Mouse (Mus musculus): ENCODE measurements around the gene Map3k15. TPM values are rescaled to one million over a fixed set of nuclear protein-coding genes. Genes with fewer than 3 reads are reported as not detected.
A peak's percentile ranks its signal among the peaks of the same experiment; 100 is the strongest.

The Map3k15 gene
- polyA plus RNA-seq, 1 experiment: 1.9 TPM

DNA sequence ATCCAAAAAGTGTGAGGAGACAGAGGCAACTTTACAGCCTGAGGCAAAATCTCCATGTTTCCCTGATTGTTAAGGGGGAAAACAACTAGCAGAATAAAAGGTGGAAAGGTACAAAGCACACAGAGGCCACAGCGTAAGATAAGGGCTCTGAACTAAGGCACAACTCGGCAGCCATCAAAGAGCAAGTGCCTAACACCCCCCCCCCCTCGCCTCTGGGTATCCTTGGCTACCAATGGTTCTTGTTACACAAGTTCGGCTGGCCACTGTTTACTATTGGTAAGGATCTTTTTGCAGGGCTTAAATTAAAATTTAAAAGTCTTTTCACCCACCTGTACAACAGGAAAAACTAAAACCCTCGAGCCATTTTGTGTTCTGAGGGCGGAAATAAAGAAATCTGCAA, 147.5 kb downstream of the Map3k15 start:
- no peak for DNase-seq (ENCODE audit: low spot score)

DNA sequence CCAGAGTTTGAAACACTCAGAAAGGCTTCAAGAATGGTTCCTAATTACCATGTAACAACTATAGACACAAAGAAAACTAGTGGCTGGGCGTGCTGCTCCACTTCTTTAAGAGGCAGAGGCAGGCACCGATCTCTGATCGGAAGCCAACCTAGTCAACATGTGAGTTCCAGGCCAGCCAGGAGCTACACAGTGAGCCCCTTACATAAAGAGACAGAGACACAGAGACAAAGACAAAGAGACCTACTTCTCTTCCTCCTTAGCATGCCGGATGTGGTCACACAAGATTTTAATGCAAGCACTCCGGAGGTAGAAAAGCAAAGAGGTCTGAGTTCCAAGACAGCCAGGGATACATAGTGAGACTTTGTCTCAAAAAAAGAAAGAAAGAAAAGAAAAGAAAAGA, 147.9 kb downstream of the Map3k15 start:
- DNase-seq (ENCODE audit: low spot score): no peak

DNA sequence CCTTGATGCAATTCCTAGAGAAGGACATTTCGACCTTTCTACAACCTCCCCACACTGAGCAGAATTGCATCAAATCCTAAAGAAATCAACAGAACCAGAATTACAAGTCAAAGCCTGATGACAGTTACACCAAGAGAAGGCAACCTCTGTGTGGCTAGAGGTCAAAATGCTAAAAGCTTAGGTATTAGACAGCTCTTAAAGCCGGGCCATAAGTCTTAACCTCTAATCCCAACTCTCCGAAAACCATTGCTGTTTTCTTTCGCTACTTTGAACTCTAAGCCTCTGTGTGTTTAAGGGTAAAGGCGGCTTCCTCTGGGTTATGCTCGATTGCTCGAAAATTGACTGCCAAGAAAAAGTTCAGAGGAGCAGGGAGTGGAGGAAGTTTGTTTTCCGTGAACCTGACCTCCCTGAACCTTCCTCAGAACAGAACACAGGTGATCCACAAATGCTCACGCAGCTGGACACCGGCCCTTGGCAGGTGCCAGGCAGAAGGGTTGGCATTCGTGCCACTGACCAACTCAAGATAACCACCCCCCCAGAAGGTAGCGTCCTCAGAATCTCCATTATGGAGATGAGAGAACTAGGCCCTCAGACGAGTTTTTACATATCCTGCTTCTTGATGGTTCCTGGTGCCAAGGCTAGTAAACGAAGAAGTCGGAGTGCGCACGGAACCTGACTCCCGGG, 149.1 kb downstream of the Map3k15 start:
- DNase-seq (ENCODE audit: low spot score): no peak

DNA sequence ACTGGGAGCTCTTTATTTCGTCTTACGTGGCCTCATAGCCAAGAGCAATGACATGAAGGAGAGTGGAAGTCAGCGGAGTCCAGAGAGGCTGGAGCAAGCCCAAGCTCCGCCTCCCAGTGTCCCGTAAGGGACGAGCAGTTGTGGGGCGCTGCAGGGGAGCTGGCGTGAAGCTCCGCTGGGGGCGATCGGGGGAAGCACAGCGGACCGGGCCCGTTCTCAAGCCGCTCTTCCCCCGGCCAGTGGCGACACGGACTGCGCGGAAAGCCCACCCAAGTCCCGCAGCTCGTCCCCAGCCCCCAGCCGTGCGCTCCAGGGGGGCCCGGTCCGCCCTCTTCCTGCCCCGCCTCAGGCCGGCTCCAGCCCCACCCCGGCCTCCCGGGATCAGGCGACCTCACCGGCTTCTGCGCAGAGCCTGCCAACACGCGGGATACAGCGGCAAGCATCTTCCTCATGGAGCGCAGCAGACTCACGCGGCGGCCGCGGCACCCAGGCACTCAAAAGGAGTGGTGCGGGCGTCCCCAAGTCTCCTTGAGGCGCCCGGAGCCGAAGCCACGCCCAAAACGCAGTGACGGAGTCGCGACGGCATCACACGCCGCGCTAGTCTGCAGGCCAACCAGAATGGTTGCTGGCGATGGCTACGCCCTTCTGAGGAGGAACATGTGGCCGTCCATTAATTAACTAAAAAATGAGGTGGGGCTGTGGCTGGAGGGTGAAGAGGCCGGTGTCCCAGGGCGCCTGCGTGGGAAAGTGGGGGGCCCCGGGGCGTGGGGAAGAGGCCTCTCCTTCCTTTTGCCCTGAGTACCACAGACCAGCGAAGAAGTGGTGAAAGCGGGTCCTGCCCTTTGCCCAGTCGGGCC, 149.9 kb downstream of the Map3k15 start, which contains the start of gene Pdha1:
Gene Pdha1 (minus strand): TSS at position 553 of the 857 bp plus-strand sequence.
- peak; percentile 74 for DNase-seq (ENCODE audit: low spot score)

DNA sequence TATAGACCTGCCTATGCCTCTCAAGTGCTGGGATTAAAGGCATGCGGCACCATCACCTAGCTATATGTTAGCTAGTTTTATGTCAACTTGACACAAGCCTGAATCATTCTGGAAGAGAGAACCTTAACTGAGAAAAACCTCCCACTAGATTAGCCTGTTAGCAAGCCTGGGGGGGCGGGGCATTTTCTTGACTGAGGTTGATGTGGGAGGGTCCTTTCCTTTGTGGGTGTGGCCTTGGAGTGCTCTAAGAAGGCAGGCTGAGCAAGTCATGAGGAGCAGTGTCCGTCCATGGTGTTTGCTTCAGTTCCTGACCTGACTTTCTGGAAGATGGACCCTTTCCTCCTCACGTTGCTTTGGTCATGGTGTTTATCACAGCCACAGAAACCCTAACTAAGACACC, 158.6 kb downstream of the Map3k15 start:
- no peak for DNase-seq (ENCODE audit: low spot score)

DNA sequence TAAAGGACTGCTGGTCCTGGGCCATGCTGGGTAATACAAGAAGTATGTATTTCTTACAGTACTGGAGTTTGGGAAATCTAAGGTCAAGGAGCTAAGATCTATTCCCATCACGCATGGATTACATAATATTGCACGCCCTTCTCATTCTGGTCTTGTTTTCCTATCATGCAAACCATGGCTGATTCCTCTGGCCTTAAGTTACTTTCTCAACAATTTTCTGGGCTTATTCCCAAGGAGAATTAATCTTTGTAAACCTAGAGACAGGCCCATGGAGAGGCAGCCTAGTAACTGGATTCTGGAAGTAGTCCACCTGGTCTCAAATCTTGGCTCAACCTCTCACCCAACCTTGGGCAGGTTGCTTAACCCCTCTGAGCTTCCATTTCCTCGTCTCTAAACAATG, 159.2 kb downstream of the Map3k15 start:
- DNase-seq (ENCODE audit: low spot score): no peak

DNA sequence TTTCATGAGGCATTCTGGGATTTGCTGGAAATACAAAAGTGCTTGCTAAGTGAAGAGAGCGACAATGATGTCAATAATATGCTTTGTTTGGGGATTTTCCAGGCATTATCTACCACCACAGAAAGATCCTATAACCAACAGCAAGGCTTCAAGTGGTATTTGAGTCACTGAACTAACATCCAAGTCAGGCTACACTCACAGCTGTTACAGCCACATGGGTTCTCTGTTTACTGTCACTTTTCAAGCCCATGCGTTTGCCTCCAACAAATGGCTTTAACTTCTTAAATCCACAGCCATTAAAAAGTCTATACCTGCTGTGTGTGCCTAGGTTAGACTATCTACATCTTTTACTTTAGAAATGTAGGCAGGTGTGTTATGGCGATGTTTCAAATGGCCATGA, 160.6 kb downstream of the Map3k15 start:
- DNase-seq (ENCODE audit: low spot score): no peak

DNA sequence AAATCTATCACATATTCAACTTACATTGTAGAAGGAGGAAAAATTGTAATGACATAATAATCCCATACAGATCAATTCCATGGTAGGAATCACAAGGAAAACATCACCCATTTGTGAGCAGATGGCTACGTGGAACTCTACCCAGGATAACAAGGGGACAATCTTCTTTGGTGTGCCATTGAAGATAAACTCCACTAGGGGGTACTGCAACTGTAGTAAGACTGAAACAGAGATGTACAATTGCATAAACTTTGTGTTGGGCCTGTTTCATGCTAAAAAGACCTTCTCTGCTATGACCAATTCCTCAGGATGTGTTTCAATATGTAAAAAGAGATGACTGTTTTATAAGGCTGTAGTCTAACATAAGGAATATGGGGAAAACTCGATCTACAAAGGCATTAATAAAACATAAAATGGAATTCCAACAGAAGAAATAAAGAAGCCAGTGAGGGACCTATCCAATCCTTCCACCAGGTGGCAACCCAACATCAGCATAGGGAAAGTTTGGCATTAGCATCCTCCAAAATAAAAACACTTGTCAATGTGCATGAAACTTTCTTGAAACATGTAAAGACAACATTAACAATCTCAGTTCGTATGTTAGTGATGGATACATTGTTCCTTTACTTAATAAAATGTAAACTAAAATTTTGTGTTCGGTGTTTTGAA, 165.0 kb downstream of the Map3k15 start:
- DNase-seq (ENCODE audit: low spot score): no peak

DNA sequence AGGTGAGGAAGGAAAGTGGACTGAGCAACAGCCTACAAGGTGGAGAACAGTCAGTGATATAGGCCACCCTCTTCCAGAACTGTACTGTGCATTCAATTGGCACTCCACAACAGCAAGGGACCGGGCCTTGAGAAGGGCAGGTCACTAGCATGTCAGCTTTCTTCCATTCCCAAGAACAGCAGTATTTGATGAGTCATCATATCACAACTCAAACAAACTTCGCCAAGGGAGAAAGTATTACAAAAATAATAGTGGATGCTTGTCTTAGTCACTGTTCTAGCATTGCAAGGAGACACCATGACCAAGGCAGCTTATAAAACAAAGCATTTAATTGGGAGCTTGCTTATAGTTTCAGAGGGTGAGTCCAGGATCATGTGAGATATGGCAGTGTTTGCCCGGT, 176.0 kb downstream of the Map3k15 start:
- no peak for DNase-seq (ENCODE audit: low spot score)

DNA sequence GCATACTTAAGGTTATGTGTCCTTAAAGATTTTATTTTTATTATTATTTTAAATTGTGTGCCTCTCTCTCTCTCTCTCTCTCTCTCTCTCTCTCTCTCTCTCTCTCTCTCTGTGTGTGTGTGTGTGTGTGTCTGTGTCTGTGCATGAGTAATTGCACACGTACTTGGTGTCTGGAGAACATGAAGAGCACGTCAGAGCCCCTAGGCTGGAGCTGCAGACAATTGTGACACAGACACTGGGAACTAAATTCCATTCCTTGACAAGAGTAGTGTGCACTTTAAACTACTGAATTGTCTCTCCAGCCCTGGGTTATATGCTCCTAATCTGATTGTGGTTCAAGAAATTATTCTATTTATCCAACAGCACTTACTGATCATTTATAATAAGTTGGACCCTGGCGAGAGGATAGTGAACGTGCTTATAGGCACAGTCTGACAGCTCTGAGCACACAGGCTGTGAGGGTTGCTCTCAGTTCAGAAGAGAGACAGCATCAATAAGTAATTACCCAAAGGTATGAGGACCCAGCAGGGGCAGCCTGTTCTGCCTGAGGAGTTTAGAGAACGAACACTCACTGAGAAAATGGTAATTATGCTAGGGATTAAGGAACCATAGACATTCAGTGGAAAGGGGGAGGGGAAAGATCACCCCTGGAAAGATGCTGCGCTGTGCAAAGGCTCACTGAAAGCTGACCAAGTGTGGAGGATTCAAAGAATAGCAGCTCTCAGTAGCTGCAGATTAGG, 178.2 kb downstream of the Map3k15 start:
- DNase-seq (ENCODE audit: low spot score): no peak

DNA sequence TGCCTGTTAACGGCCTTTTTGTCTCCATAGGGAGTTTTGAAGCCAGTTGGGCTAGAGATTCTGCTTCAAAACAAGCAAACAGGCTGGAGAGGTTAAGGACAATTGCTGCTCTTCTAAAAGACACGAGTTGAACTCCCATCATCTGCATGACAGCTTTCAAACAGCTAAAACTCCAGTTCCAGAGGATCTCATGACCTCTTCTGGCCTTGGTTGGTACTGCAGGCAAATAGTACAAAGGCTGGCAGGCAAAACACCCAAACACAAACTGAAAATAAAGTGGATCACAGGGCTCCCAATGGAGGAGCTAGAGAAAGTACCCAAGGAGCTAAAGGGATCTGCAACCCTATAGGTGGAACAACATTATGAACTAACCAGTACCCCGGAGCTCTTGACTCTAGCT, 181.9 kb downstream of the Map3k15 start:
- no peak for DNase-seq (ENCODE audit: low spot score)

Other genes with a start within 250 kb of the Map3k15 start
- gene Pdha1, start 150.0 kb downstream of the Map3k15 start, polyA plus RNA-seq (2012; rRNA removed): 168 and 173 TPM in 2 replicates

Measured in urinary bladder, adult 2 months (tissue).